Mouse (Mus musculus): ENCODE data around the gene Lrrc73.

GRCm38 (mm10) chr17:46269771-46270534, 16.6 kb downstream of the Lrrc73 start:
- no peak for TF ChIP-seq POLR2A (IDR thresholded peaks at IDR 0.05; ENCODE audit: borderline replicate concordance, extremely low read depth, low read depth, low read length)
- TF ChIP-seq CTCF (IDR thresholded peaks at IDR 0.05; ENCODE audit: insufficient read depth, low read length) = no peak
